Mouse (Mus musculus) cortical plate, adult 2 months (tissue): ENCODE measurements around the gene Git2.

Experiments used
- CTCF ChIP-seq: fragments of 200-500 bp; IDR thresholded peaks from 2 replicates; pipeline ENCODE4 v1.5.1; 2011; ENCODE audit warnings: mild to moderate bottlenecking, control low read depth, low read length; ENCODE audit not compliant: insufficient read depth; ENCODE audit errors: extremely low read depth
- POLR2A ChIP-seq: fragments of 200-500 bp; IDR thresholded peaks from 2 replicates; pipeline ENCODE4 v1.6.1; 2011; ENCODE audit warnings: mild to moderate bottlenecking, low read length, control low read depth; ENCODE audit not compliant: insufficient read depth; ENCODE audit errors: extremely low read depth

DNA sequence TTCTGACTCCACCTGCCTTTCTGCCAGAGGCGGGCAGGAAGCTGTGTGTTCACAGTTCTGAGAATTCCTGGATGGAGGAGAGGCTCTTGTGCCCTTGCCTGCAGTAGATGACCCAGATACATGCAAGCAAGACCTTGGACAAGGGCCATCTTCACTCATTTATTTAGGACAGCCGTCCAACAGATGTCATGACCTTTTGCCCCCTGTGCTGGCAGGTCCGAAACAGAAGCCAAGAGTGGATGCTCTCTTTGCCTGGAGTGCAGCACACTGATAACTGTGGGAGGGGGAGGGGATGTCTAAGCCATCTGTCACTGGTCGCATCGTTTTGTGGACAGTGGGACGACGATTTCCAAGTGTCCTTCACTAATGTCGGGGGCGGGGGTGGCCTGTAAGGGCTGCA, 19.9 kb upstream of the Git2 start:
- TF ChIP-seq CTCF = no peak
- no peak for TF ChIP-seq POLR2A
